Mouse (Mus musculus) mouse trophoblast stem cell (cell line): ENCODE results near the gene Kif16b.

Source experiments
- in situ Hi-C, 2 experiments: fragments of 300-500 bp; cut with MseI, MboI; formaldehyde crosslinking; loops; 2 replicates in 1 of 2; 3 replicates in 1 of 2; pipeline ENCODE4 v1.15.1; 2025

Gene Kif16b

GRCm38 (mm10) chr2:142900862-142901805, at the start of gene Kif16b:
Gene Kif16b (minus strand): TSS chr2:142901531.
- in situ Hi-C loops = no loop called here

GRCm38 (mm10) chr2:142940899-142941642, 39.7 kb upstream of the Kif16b start:
- in situ Hi-C loops = no loop called here

- in situ Hi-C loops = no loop called here
Observed at GRCm38 (mm10) chr2:142930445-142930844, 29.1 kb upstream of the Kif16b start.

GRCm38 (mm10) chr2:142929226-142930112, 28.1 kb upstream of the Kif16b start:
- in situ Hi-C loops = no loop called here

- in situ Hi-C loops = no loop called here
Observed at GRCm38 (mm10) chr2:142910808-142911388, 9.6 kb upstream of the Kif16b start.

- in situ Hi-C loops = loop anchor here in 1 of 2 experiments (5.0 kb wide), 1 partner anchor 52 kb away; no protein-coding TSS in a partner anchor
Observed at GRCm38 (mm10) chr2:142909213-142909612, 7.9 kb upstream of the Kif16b start.

GRCm38 (mm10) chr2:142907056-142907455, 5.7 kb upstream of the Kif16b start:
- in situ Hi-C loops = loop anchor here in 1 of 2 experiments (5.0 kb wide), 1 partner anchor 50 kb away; no protein-coding TSS in a partner anchor

- in situ Hi-C loops = no loop called here
Observed at GRCm38 (mm10) chr2:142902905-142903895, 1.9 kb upstream of the Kif16b start.

- in situ Hi-C loops = no loop called here
Observed at GRCm38 (mm10) chr2:142900120-142900861, 1.0 kb downstream of the Kif16b start.

- in situ Hi-C loops = no loop called here
Observed at GRCm38 (mm10) chr2:142893780-142894179, 7.6 kb downstream of the Kif16b start.

- in situ Hi-C loops = no loop called here
Observed at GRCm38 (mm10) chr2:142891283-142891682, 10.0 kb downstream of the Kif16b start.

- in situ Hi-C loops = no loop called here
Observed at GRCm38 (mm10) chr2:142884456-142884855, 16.9 kb downstream of the Kif16b start.

- in situ Hi-C loops = no loop called here
Observed at GRCm38 (mm10) chr2:142883625-142883994, 17.7 kb downstream of the Kif16b start.

GRCm38 (mm10) chr2:142882871-142883624, 18.3 kb downstream of the Kif16b start:
- in situ Hi-C loops = no loop called here

GRCm38 (mm10) chr2:142882466-142882865, 18.9 kb downstream of the Kif16b start:
- in situ Hi-C loops = no loop called here

- in situ Hi-C loops = no loop called here
Observed at GRCm38 (mm10) chr2:142881177-142881576, 20.2 kb downstream of the Kif16b start.

GRCm38 (mm10) chr2:142879257-142879818, 22.0 kb downstream of the Kif16b start:
- in situ Hi-C loops = no loop called here

GRCm38 (mm10) chr2:142876636-142877035, 24.7 kb downstream of the Kif16b start:
- in situ Hi-C loops = no loop called here
